Mouse (Mus musculus) heart, postnatal 0 days (tissue): Measurements from ENCODE around the gene F2. TPM values are rescaled to one million over a fixed set of nuclear protein-coding genes. Genes with fewer than 3 reads are reported as not detected.

Experiments
- ATAC-seq: fragments of 200-750 bp; cut with Nextera tagmentation; 2 replicates; pipeline ENCODE4 v1.8.0; 2017; ENCODE audit warnings: low read depth, moderate number of reproducible peaks, moderate library complexity; ENCODE audit not compliant: insufficient read depth
- DNase-seq: peaks from one replicate; pipeline ENCODE4 v3.0.0-alpha.2; 2016; ENCODE audit warnings: low spot score
- H3K27ac ChIP-seq: fragments of 300-500 bp; sonication (generic); 2 replicates; pipeline ENCODE4 v1.5.1; 2014; ENCODE audit warnings: low read depth, mild to moderate bottlenecking
- H3K27me3 ChIP-seq: fragments of 300-500 bp; sonication (generic); 2 replicates; pipeline ENCODE4 v1.6.1; 2014; ENCODE audit warnings: low read length, mixed read lengths; ENCODE audit not compliant: control insufficient read depth, insufficient read depth
- H3K36me3 ChIP-seq: fragments of 300-500 bp; sonication (generic); replicated peaks from 2 replicates; pipeline ENCODE4 v1.6.1; 2014; ENCODE audit warnings: low read length, mixed read lengths; ENCODE audit not compliant: control insufficient read depth, insufficient read depth
- H3K4me1 ChIP-seq: fragments of 300-500 bp; sonication (generic); 2 replicates; pipeline ENCODE4 v1.6.1; 2014; ENCODE audit warnings: antibody characterized with exemption; ENCODE audit not compliant: control insufficient read depth, insufficient read depth
- H3K4me2 ChIP-seq: fragments of 300-500 bp; sonication (generic); 2 replicates; pipeline ENCODE4 v1.6.1; 2014; ENCODE audit warnings: low read depth, mild to moderate bottlenecking, low read length, moderate library complexity
- H3K4me3 ChIP-seq: fragments of 300-500 bp; sonication (generic); 2 replicates; pipeline ENCODE4 v1.5.1; 2014; ENCODE audit warnings: low read depth, low read length
- H3K9ac ChIP-seq: fragments of 300-500 bp; sonication (generic); replicated peaks from 2 replicates; pipeline ENCODE4 v1.6.1; 2014; ENCODE audit warnings: low read depth, low read length, mixed read lengths
- H3K9me3 ChIP-seq: fragments of 300-500 bp; sonication (generic); replicated peaks from 2 replicates; pipeline ENCODE4 v1.6.1; 2016; ENCODE audit warnings: low read length; ENCODE audit not compliant: control insufficient read depth
- CTCF ChIP-seq: IDR thresholded peaks from 2 replicates; pipeline ENCODE4 v1.5.1; 2016; ENCODE audit warnings: antibody characterized with exemption, control low read depth, low read depth
- EP300 ChIP-seq: IDR thresholded peaks from 2 replicates; pipeline ENCODE4 v1.6.1; 2016; ENCODE audit warnings: antibody characterized with exemption, low read depth
- WGBS: fragments of 180-500 bp; shearing (Covaris S2); extraction: QIAGEN DNeasy Blood & Tissue Kit; methylation state at CpG from one replicate; pipeline ENCODE4 v1.1.7; 2014; 5-methylcytosine and 5-hydroxymethylcytosine counted together
- polyA plus RNA-seq: library from polyadenylated mRNA; unstranded; fragments of >200 nt; fragmentation: Nextera tagmentation; extraction: Ambion mirVana; gene quantifications from 2 replicates; pipeline ENCODE4 v1.2.1, GENCODE M21; 2015
- total RNA-seq: library from RNA; depleted of rRNA; stranded (reverse); fragments of >200 nt; gene quantifications from 2 replicates; pipeline ENCODE4 v1.2.3, GENCODE M21; 2014; ENCODE audit warnings: low replicate concordance

The F2 gene
- total and polyA plus RNA-seq, 2 experiments from 2014 or later: 0.08 to 0.12 TPM

DNA sequence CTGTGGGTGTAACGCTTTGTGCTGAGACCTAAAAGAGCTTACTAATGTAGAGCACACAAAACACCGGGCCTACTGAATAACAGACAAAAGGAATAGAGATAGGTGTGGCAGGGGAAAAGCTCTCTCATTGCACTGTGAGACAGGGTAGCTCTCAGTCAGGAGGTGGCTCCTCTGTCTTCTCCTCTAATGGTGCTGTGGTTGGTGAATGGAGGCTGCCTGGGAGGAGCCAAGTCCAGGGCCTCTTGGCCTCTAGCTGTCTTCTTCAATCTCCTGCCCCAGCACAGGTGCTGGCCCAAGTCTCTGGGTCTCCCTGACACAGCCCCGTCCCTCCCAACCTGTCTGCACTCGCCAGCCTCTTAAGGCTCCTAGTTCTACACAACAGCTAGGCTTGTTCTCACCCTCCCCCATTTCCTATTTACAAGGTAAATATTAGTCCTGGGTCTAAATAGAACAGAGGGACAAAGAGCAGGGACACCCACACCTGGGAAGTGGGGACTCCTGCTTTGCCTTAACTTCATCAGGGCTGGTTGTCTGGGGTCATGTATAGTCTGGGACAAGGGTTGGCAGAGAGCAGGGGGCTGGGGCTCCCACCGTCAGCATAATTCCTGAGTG lies 619 bp upstream of the F2 start:
- no peak for TF ChIP-seq EP300
- TF ChIP-seq CTCF: no peak
- ATAC-seq: no peak
- DNase-seq: no peak
- Histone ChIP-seq H3K27ac (no peak overlapping the region), H3K4me2 (no peak overlapping the region), H3K27me3 (no peaks in the 10 kb centered on the region), H3K36me3 (no peaks in the 10 kb centered on the region), H3K9ac (no peak overlapping the region), H3K4me1 (no peaks in the 10 kb centered on the region), H3K4me3 (no peak overlapping the region), H3K9me3 (no peaks in the 10 kb centered on the region)
- 65% methylated on average over 5 of the region's 5 CpGs for WGBS

DNA sequence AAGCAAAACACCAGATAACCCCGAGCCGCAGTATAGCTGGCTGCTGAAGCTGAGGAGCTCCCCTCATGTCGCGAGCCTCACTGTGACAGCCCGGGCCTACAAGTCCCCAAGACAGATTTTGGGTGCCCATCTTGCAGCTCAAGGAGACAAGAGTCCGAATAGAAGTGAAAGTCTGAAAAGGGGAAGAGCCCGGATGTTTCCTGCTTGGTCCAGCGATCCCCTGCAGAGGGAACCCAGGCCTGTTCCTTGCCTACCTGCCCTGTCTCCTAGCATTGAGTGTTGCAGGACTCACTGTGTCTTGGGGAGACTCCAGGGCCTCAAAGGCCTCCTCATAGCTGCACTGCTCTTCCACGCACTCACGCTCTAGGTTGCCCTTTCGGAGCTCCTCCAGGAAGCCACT lies 728 bp downstream of the F2 start:
- Histone ChIP-seq H3K27ac (no peak overlapping the region), H3K4me1 (no peaks in the 10 kb centered on the region), H3K4me2 (no peak overlapping the region), H3K9ac (no peak overlapping the region), H3K27me3 (no peaks in the 10 kb centered on the region), H3K36me3 (no peaks in the 10 kb centered on the region), H3K9me3 (no peaks in the 10 kb centered on the region), H3K4me3 (no peak overlapping the region)
- ATAC-seq (no peak), DNase-seq (no peak)
- 81% methylated on average over 11 of the region's 11 CpGs for WGBS
- TF ChIP-seq CTCF (no peak), EP300 (no peak)

DNA sequence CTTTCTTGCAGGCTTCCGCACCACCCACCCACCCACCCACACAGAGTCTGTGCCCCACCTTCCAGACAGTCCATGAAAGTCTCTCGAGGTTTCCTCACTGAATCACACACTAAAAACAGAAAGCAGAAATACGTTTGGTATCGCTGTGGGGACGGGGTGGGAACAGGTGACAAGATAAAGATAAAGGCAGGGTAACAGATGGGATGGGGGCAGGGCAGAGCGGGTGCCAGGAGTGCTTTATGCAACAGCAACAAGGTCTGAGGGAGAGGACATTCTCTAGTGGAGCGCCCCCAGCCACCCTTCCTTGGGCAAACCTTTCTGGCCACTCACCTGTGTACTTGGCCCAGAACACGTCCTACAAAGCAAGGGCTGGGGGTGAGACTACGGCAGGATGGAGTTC lies 1.4 kb downstream of the F2 start:
- no peak for ATAC-seq
- no peak overlapping the region for H3K4me3 ChIP-seq
- TF ChIP-seq CTCF: no peak
- no peak for TF ChIP-seq EP300
- H3K9me3 ChIP-seq: no peaks in the 10 kb centered on the region
- H3K4me1 ChIP-seq: no peaks in the 10 kb centered on the region
- no peaks in the 10 kb centered on the region for H3K27me3 ChIP-seq
- no peak for DNase-seq
- 59% methylated on average over 9 of the region's 9 CpGs for WGBS
- no peak overlapping the region for H3K27ac ChIP-seq
- H3K36me3 ChIP-seq: no peaks in the 10 kb centered on the region
- no peak overlapping the region for H3K4me2 ChIP-seq
- no peak overlapping the region for H3K9ac ChIP-seq

DNA sequence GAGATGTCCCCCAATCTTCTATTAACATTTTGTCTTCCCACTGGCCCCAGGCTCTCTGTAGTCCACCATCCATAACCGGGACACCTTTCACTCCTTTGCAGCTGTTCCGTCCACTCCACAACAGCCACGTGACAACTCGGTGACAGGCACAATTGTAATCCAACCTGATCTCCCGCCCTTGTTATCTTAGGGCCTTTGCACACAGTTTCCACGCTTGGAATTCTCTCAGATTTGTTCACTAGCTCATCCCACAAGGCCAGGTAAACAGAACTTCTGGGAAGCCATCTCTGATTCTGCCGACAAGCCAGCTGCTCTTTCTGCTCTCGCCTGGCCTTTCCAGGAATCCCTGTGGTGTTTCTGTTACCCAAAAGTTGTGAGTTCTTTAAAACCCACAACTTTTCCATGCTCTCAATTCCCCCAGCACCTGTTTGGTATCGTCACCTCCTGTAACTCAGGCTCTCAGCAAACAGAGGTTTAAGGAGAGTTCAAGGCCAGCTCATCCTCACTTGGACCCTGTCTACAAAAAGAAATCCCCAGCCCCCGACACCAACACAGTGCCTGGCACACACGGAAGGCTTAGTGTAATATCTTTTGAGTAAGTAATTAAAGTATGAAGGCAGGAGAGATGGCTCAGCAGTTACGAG lies 2.8 kb downstream of the F2 start:
- no peaks in the 10 kb centered on the region for H3K4me1 ChIP-seq
- H3K9ac ChIP-seq: no peak overlapping the region
- TF ChIP-seq EP300: no peak
- no peak for TF ChIP-seq CTCF
- H3K9me3 ChIP-seq: no peaks in the 10 kb centered on the region
- no peaks in the 10 kb centered on the region for H3K36me3 ChIP-seq
- H3K4me2 ChIP-seq: no peak overlapping the region
- H3K4me3 ChIP-seq: no peak overlapping the region
- ATAC-seq (no peak), DNase-seq (no peak)
- no peak overlapping the region for H3K27ac ChIP-seq
- no peaks in the 10 kb centered on the region for H3K27me3 ChIP-seq
- WGBS: 59% methylated on average over 12 of the region's 12 CpGs

GRCm38 (mm10) chr2:91632316-91632715 lies 3.9 kb downstream of the F2 start:
- no peaks in the 10 kb centered on the region for H3K9me3 ChIP-seq
- no peaks in the 10 kb centered on the region for H3K27me3 ChIP-seq
- H3K36me3 ChIP-seq: no peaks in the 10 kb centered on the region
- no peaks in the 10 kb centered on the region for H3K4me1 ChIP-seq
- H3K27ac ChIP-seq: no peak overlapping the region
- no peak overlapping the region for H3K9ac ChIP-seq
- H3K4me2 ChIP-seq: no peak overlapping the region
- H3K4me3 ChIP-seq: no peak overlapping the region
- 68% methylated on average over 5 of the region's 5 CpGs for WGBS
- no peak for ATAC-seq
- TF ChIP-seq CTCF (no peak), EP300 (no peak)
- no peak for DNase-seq

DNA sequence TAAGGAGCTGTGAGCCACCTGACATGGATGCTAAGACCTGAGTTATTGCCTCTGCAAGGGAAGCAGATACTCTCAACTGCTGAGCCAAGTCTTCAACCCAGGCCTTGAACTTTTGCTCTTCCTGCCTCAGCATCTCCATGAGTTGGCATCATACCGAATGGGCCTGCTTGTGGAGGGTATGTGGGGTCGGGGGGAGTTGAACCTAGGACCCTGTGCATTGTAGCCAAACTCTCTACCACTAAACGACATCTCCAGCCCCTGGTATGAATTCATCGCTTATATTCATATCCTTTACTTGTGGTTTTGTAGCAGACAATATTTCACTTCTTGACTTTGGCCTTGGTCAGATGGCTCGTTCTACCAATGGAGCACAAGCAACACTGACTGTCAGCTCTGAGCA lies 4.4 kb downstream of the F2 start:
- ATAC-seq: no peak
- no peak for DNase-seq
- H3K27me3 ChIP-seq: no peaks in the 10 kb centered on the region
- H3K27ac ChIP-seq: no peak overlapping the region
- H3K4me2 ChIP-seq: no peak overlapping the region
- 78% methylated on average over 5 of the region's 5 CpGs for WGBS
- H3K4me3 ChIP-seq: no peak overlapping the region
- H3K4me1 ChIP-seq: no peaks in the 10 kb centered on the region
- no peaks in the 10 kb centered on the region for H3K9me3 ChIP-seq
- TF ChIP-seq CTCF (no peak), EP300 (no peak)
- no peaks in the 10 kb centered on the region for H3K36me3 ChIP-seq
- H3K9ac ChIP-seq: no peak overlapping the region
